In genomic region chr19:45573861-45574267, GRCm38 (mm10) we compare ENCODE assay signal across 8 mouse cellular contexts. TPM values are rescaled to one million over a fixed set of nuclear protein-coding genes. Genes with fewer than 3 reads are reported as not detected.
DNase-seq lines count a peak whose midpoint lies in the region; ATAC-seq and TF ChIP-seq lines count a peak whose summit lies in the region.

No protein-coding gene starts in this region.

- no peaks in the 10 kb centered on the region for H3K27me3 ChIP-seq in forebrain, embryonic 15.5 days
- H3K27me3 ChIP-seq in liver, postnatal 0 days (ENCODE audit: insufficient read depth, low read length) = no peaks in the 10 kb centered on the region
- no peaks in the 10 kb centered on the region for H3K27me3 ChIP-seq in neural tube, embryonic 14.5 days (ENCODE audit: control insufficient read depth, insufficient read depth, low read length)
- H3K27me3 ChIP-seq in testis, adult 2 months (ENCODE audit: control insufficient read depth, insufficient read depth, low read length) = no peaks in the 10 kb centered on the region

- in situ Hi-C loops in ES-E14 (cut with MboI; ENCODE audit: low sequenced_read_pairs in 2 of 2, unreplicated experiment in 2 of 2) = loop anchor here in 1 of 2 experiments (10.0 kb wide), 1 partner anchor 171 kb away; the partner anchor contains the start of genes Fgf8 and Npm3

- H3K4me1 ChIP-seq in ES-E14 (ENCODE audit: control insufficient read depth in 2 of 2, insufficient read depth in 2 of 2, low read length in 2 of 2, poor library complexity in 1 of 2) = peaks cover 0 to 13% of the 10 kb centered on the region in 2 experiments; a peak in 1 of 4 replicates
- no peaks in the 10 kb centered on the region for H3K4me1 ChIP-seq in forebrain, embryonic 15.5 days
- H3K4me1 ChIP-seq in liver, postnatal 0 days (ENCODE audit: insufficient read depth) = peaks cover 27% of the 10 kb centered on the region
- no peaks in the 10 kb centered on the region for H3K4me1 ChIP-seq in neural tube, embryonic 14.5 days (ENCODE audit: control insufficient read depth, insufficient read depth, low read length)
- no peaks in the 10 kb centered on the region for H3K4me1 ChIP-seq in testis, adult 2 months (ENCODE audit: control insufficient read depth, insufficient read depth, low read length)

- H3K27ac ChIP-seq in ES-E14 (ENCODE audit: insufficient read depth, low read depth, low read length, poor library complexity, severe bottlenecking) = no peak overlapping the region
- H3K27ac ChIP-seq in forebrain, embryonic 15.5 days (replicated peaks) = no peak overlapping the region
- H3K27ac ChIP-seq in liver, postnatal 0 days (ENCODE audit: low read depth) = no peak overlapping the region
- H3K27ac ChIP-seq in neural tube, embryonic 14.5 days (ENCODE audit: low read depth, low read length) = no peak overlapping the region; the same call in 1 of the 2 replicates
- H3K27ac ChIP-seq in testis, adult 2 months (ENCODE audit: control insufficient read depth, insufficient read depth, low read depth, low read length) = no peak overlapping the region

- H3K4me3 ChIP-seq in ES-E14 (ENCODE audit: insufficient read depth in 1 of 2, low read depth in 1 of 2, low read length in 2 of 2, poor library complexity in 1 of 2, severe bottlenecking in 1 of 2) = no peak overlapping the region
- H3K4me3 ChIP-seq in forebrain, embryonic 15.5 days = no peak overlapping the region
- no peak overlapping the region for H3K4me3 ChIP-seq in liver, postnatal 0 days (ENCODE audit: low read depth, low read length)
- no peak overlapping the region for H3K4me3 ChIP-seq in neural tube, embryonic 14.5 days (ENCODE audit: low read depth, low read length)
- H3K4me3 ChIP-seq in testis, adult 2 months (ENCODE audit: control insufficient read depth, low read depth, low read length) = no peak overlapping the region

- ATAC-seq in forebrain, embryonic 15.5 days (replicated peaks) = peak; percentile 64; the same call in 1 of the 2 replicates
- peak; percentile 75 for ATAC-seq in liver, postnatal 0 days
- ATAC-seq in neural tube, embryonic 14.5 days (ENCODE audit: low read depth) = peak; percentile 50; the same call in 1 of the 2 replicates

- TF ChIP-seq EP300 in liver, postnatal 0 days (IDR thresholded peaks at IDR 0.05; ENCODE audit: low read depth) = no peak

- intact Hi-C loops in heart, postnatal 25 days (cut with DNase I) = loop anchor here (2.0 kb wide), 1 partner anchor 173 kb away; no protein-coding TSS in a partner anchor

- DNase-seq in ES-E14 (ENCODE audit: low read depth, low spot score) = peak; percentile 57
- peak; percentile 81 for DNase-seq in c-Kit-positive CD71-positive TER-119-positive erythroid progenitor cells, embryonic 14.5 days (ENCODE audit: low spot score)
- peak; percentile 56 for DNase-seq in heart, postnatal 25 days (ENCODE audit: low spot score)
- DNase-seq in layer of hippocampus, adult 11-12 months (ENCODE audit: low spot score) = peak; percentile 84
- DNase-seq in liver, postnatal 0 days = peak; percentile 82

- H3K36me3 ChIP-seq in ES-E14 (ENCODE audit: control insufficient read depth, insufficient read depth, low read length, poor library complexity, severe bottlenecking) = peaks cover 6% of the 10 kb centered on the region; the same call in 1 of the 2 replicates
- peaks cover 15% of the 10 kb centered on the region; the same call in 1 of the 2 replicates for H3K36me3 ChIP-seq in forebrain, embryonic 15.5 days
- H3K36me3 ChIP-seq in liver, postnatal 0 days (replicated peaks; ENCODE audit: insufficient read depth, low read length) = peaks cover 17% of the 10 kb centered on the region
- peaks cover 11% of the 10 kb centered on the region for H3K36me3 ChIP-seq in neural tube, embryonic 14.5 days (ENCODE audit: control insufficient read depth, insufficient read depth, low read length)
- 0 out of 2 replicates have a peak, but pooled peaks cover 2% of the 10 kb centered on the region for H3K36me3 ChIP-seq in testis, adult 2 months (ENCODE audit: control insufficient read depth, insufficient read depth, low read length)

- no peak overlapping the region for H3K4me2 ChIP-seq in forebrain, embryonic 15.5 days (replicated peaks)
- H3K4me2 ChIP-seq in liver, postnatal 0 days (ENCODE audit: low read depth, low read length) = no peak overlapping the region
- no peak overlapping the region for H3K4me2 ChIP-seq in neural tube, embryonic 14.5 days (ENCODE audit: low read depth, low read length)

- H3K9me3 ChIP-seq in ES-E14 (ENCODE audit: control insufficient read depth, insufficient read depth, low read depth, low read length) = no peaks in the 10 kb centered on the region
- H3K9me3 ChIP-seq in forebrain, embryonic 15.5 days = no peaks in the 10 kb centered on the region
- no peaks in the 10 kb centered on the region for H3K9me3 ChIP-seq in liver, postnatal 0 days (ENCODE audit: low read length)
- H3K9me3 ChIP-seq in neural tube, embryonic 14.5 days (ENCODE audit: control insufficient read depth, low read length) = no peaks in the 10 kb centered on the region

- no peak overlapping the region for H3K9ac ChIP-seq in ES-E14 (ENCODE audit: insufficient read depth, low read depth, low read length, poor library complexity, severe bottlenecking)
- no peak overlapping the region for H3K9ac ChIP-seq in forebrain, embryonic 15.5 days (replicated peaks)
- H3K9ac ChIP-seq in liver, postnatal 0 days (replicated peaks) = no peak overlapping the region
- no peak overlapping the region for H3K9ac ChIP-seq in neural tube, embryonic 14.5 days (replicated peaks; ENCODE audit: low read depth, low read length)

- TF ChIP-seq CTCF in liver, postnatal 0 days (IDR thresholded peaks at IDR 0.05; ENCODE audit: low read depth) = peak; percentile 95
- peak; percentile 61; the same call in 1 of the 2 replicates for TF ChIP-seq CTCF in testis, adult 2 months (IDR thresholded peaks at IDR 0.05; ENCODE audit: control insufficient read depth, insufficient read depth, insufficient replicate concordance, low read depth, low read length)

- no peak for TF ChIP-seq POLR2A in testis, adult 2 months (IDR thresholded peaks at IDR 0.05; ENCODE audit: control insufficient read depth, low read depth, low read length)

- 15% methylated on average over 6 of the region's 6 CpGs for WGBS in forebrain, embryonic 15.5 days
- WGBS in liver, postnatal 0 days (ENCODE audit: insufficient replicate concordance) = 35% methylated on average over 6 of the region's 6 CpGs
- whole genome bisulfite sequencing in neural tube, embryonic 14.5 days = 28% methylated on average over 6 of the region's 6 CpGs

TF ChIP-seq in ES-E14, 5 proteins besides CTCF, POLR2A, EP300 and RAD21:
- no peak for TF ChIP-seq HCFC1 (IDR thresholded peaks at IDR 0.05; ENCODE audit: borderline replicate concordance, insufficient read depth, low read length)
- TF ChIP-seq ZNF384 (IDR thresholded peaks at IDR 0.05; ENCODE audit: low read depth, low read length) = no peak
- no peak for TF ChIP-seq ZC3H11A (IDR thresholded peaks at IDR 0.05; ENCODE audit: borderline replicate concordance, low read depth, low read length)
- TF ChIP-seq CHD2 (IDR thresholded peaks at IDR 0.05; ENCODE audit: low read depth, low read length) = no peak
- TF ChIP-seq MAFK (IDR thresholded peaks at IDR 0.05; ENCODE audit: insufficient read depth, low read depth, low read length) = no peak

RNA-seq across cellular contexts. Expression of gene Gm17018, which starts 13.4 kb away (rescaled TPM):
- total RNA-seq in ES-E14 (2012; rRNA removed) = 15.0 and 17.5 TPM in 2 replicates
- polyA plus RNA-seq in forebrain, embryonic 15.5 days (2015; fragmentation: Nextera tagmentation; extraction: Ambion mirVana) = 43.4 and 46.9 TPM in 2 replicates
- 10 to 100 TPM; 19.5 to 21.5 TPM for total RNA-seq in heart, postnatal 25 days (2021)
- 12.8 and 13.1 TPM in 2 replicates for polyA plus RNA-seq in liver, postnatal 0 days (2015; fragmentation: Nextera tagmentation; extraction: Ambion mirVana)
- 68.1 and 76.3 TPM in 2 replicates for polyA plus RNA-seq in neural tube, embryonic 14.5 days (2014; fragmentation: Nextera tagmentation; extraction: Ambion mirVana)
- polyA plus RNA-seq in testis, adult 2 months (2012; rRNA removed) = 21.2 and 25.0 TPM in 2 replicates

RNA-seq across cellular contexts. Expression of gene Poll, which starts 13.5 kb away (rescaled TPM):
- 13.4 and 16.0 TPM in 2 replicates for total RNA-seq in ES-E14 (2012; rRNA removed)
- 14.6 and 15.5 TPM in 2 replicates for polyA plus RNA-seq in forebrain, embryonic 15.5 days (2015; fragmentation: Nextera tagmentation; extraction: Ambion mirVana)
- 10 to 100 TPM in 1 of 2 experiments, 1 to 10 TPM in 1; 9.3 to 10.2 TPM for total RNA-seq in heart, postnatal 25 days (2021)
- 3.1 and 3.4 TPM in 2 replicates for polyA plus RNA-seq in liver, postnatal 0 days (2015; fragmentation: Nextera tagmentation; extraction: Ambion mirVana)
- 9.2 and 11.7 TPM in 2 replicates for polyA plus RNA-seq in neural tube, embryonic 14.5 days (2014; fragmentation: Nextera tagmentation; extraction: Ambion mirVana)
- polyA plus RNA-seq in testis, adult 2 months (2012; rRNA removed) = 61.0 and 70.6 TPM in 2 replicates
